31 mouse cellular contexts compared by ENCODE assay signal in the genomic region with DNA sequence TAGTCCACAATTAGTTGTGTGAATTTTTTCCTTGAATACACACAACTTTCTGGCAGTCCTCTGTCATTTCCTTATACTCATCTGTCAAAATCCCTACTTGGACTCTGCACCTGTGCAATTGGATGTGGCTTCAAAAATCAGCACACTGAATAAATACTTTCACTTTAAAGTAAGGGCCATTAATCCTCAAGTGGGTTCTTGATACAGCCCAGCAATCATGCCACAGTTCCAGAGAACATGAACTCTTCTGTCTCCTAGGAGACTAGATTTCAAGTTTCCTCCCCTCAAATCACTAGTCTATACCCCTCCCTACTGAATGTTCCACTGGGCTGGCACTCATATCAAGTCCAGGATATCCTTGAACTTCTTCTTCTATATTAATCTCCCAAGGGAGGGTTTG. TPM values are rescaled to one million over a fixed set of nuclear protein-coding genes. Genes with fewer than 3 reads are reported as not detected.
DNase-seq lines count a peak whose midpoint lies in the region; ATAC-seq and TF ChIP-seq lines count a peak whose summit lies in the region.
"Had no signal": no experiment of that assay in that cellular context is flagged by ENCODE, and none has a peak within 500 bp of the region (broad histone marks: within the 10 kb centered on the region; RNA-seq: fewer than 3 reads in every experiment).

No protein-coding gene starts in this region.

- no peak overlapping the region for H3K4me3 ChIP-seq in lung, embryonic 14.5 days (ENCODE audit: low read depth, low read length)
- no peak overlapping the region for H3K4me3 ChIP-seq in lung, adult 2 months (replicated peaks; ENCODE audit: extremely low read depth, low read depth, low read length)
- H3K4me3 ChIP-seq in lung, embryonic 16.5 days (ENCODE audit: low read length): no peak overlapping the region
- H3K4me3 ChIP-seq: embryonic facial prominence, embryonic 13.5 days; embryonic facial prominence, embryonic 15.5 days; erythroblast, embryonic 14.5 days; forebrain, embryonic 10.5 days; forebrain, embryonic 12.5 days had no signal

- H3K4me1 ChIP-seq in lung, embryonic 14.5 days (ENCODE audit: insufficient read depth): no peaks in the 10 kb centered on the region
- no peaks in the 10 kb centered on the region; the same call in 1 of the 2 replicates for H3K4me1 ChIP-seq in lung, adult 2 months (ENCODE audit: control insufficient read depth, insufficient read depth, low read length)
- H3K4me1 ChIP-seq in lung, embryonic 16.5 days (replicated peaks; ENCODE audit: control insufficient read depth, insufficient read depth, low read length): no peaks in the 10 kb centered on the region
- H3K4me1 ChIP-seq: embryonic facial prominence, embryonic 15.5 days had no signal

- H3K4me2 ChIP-seq in lung, embryonic 14.5 days: no peak overlapping the region
- no peak overlapping the region for H3K4me2 ChIP-seq in lung, embryonic 16.5 days (ENCODE audit: low read depth, low read length)
- H3K4me2 ChIP-seq: embryonic facial prominence, embryonic 13.5 days; embryonic facial prominence, embryonic 15.5 days; forebrain, embryonic 12.5 days had no signal

- no peaks in the 10 kb centered on the region for H3K9me3 ChIP-seq in lung, embryonic 14.5 days (ENCODE audit: low read depth, low read length)
- no peaks in the 10 kb centered on the region for H3K9me3 ChIP-seq in lung, embryonic 16.5 days (ENCODE audit: control insufficient read depth, low read length)
- H3K9me3 ChIP-seq: embryonic facial prominence, embryonic 13.5 days; embryonic facial prominence, embryonic 15.5 days; forebrain, embryonic 10.5 days; forebrain, embryonic 12.5 days; G1E had no signal

- H3K27ac ChIP-seq in lung, embryonic 14.5 days (ENCODE audit: low read depth): no peak overlapping the region
- no peak overlapping the region for H3K27ac ChIP-seq in lung, embryonic 16.5 days (ENCODE audit: low read length)
- H3K27ac ChIP-seq: embryonic facial prominence, embryonic 13.5 days; embryonic facial prominence, embryonic 15.5 days; forebrain, embryonic 10.5 days; forebrain, embryonic 12.5 days had no signal

- TF ChIP-seq CTCF in lung, embryonic 14.5 days (IDR thresholded peaks at IDR 0.05; ENCODE audit: low read depth): no peak
- TF ChIP-seq CTCF in lung, adult 2 months (IDR thresholded peaks at IDR 0.05; ENCODE audit: insufficient read depth, low read length): no peak

- no peak for ATAC-seq in lung, embryonic 14.5 days (ENCODE audit: insufficient read depth)
- peak; percentile 47 for ATAC-seq in lung, embryonic 16.5 days (ENCODE audit: low read depth)
- ATAC-seq: activated CD4-positive, CD25-positive, alpha-beta regulatory T cell, adult 4 months; CD4-positive, CD25-positive, alpha-beta regulatory T cell, adult 4 months; forebrain, embryonic 14.5 days; forebrain, embryonic 16.5 days; Patski had no signal

- no peak for TF ChIP-seq POLR2A in lung, adult 2 months (IDR thresholded peaks at IDR 0.05; ENCODE audit: borderline replicate concordance, extremely low read depth, low read depth, low read length)

- no peaks in the 10 kb centered on the region for H3K27me3 ChIP-seq in lung, embryonic 14.5 days (ENCODE audit: insufficient read depth, low read length)
- no peaks in the 10 kb centered on the region for H3K27me3 ChIP-seq in lung, embryonic 16.5 days (ENCODE audit: control insufficient read depth, insufficient read depth, low read depth, low read length)
- H3K27me3 ChIP-seq: CH12.LX; embryonic facial prominence, embryonic 15.5 days had no signal

- DNase-seq in lung, embryonic 14.5 days: peak; percentile 7
- DNase-seq in lung, adult 2 months: no peak
- DNase-seq in lung, postnatal 4 days: no peak
- DNase-seq in lung, postnatal 25 days (ENCODE audit: low spot score): peak; percentile 66
- no peak for DNase-seq in adrenal gland, postnatal 25 days
- DNase-seq: adrenal gland, adult 8-10 months; adrenal gland, postnatal 14 days; B cell, adult 2 months; cerebellum, adult 11 months; cerebellum, adult 18-20 months; cerebellum, adult 8-10 months; cerebellum, adult 9-11 months; cerebellum, postnatal 14 days; cerebellum, postnatal 36 days; embryo, embryonic 11 days had no signal

- no peaks in the 10 kb centered on the region for H3K36me3 ChIP-seq in lung, embryonic 14.5 days (ENCODE audit: insufficient read depth)
- no peaks in the 10 kb centered on the region for H3K36me3 ChIP-seq in lung, embryonic 16.5 days (ENCODE audit: control insufficient read depth, insufficient read depth, low read length)
- H3K36me3 ChIP-seq: embryonic facial prominence, embryonic 13.5 days; embryonic facial prominence, embryonic 15.5 days; forebrain, embryonic 10.5 days; forebrain, embryonic 12.5 days; G1E had no signal

- H3K9ac ChIP-seq in lung, embryonic 14.5 days: no peak overlapping the region
- H3K9ac ChIP-seq in lung, embryonic 16.5 days (ENCODE audit: low read length): no peak overlapping the region
- H3K9ac ChIP-seq: embryonic facial prominence, embryonic 13.5 days; embryonic facial prominence, embryonic 15.5 days; forebrain, embryonic 12.5 days had no signal

RNA-seq across cellular contexts. Expression of a gene that starts 4.1 kb away (rescaled TPM):
- polyA plus RNA-seq in lung, embryonic 14.5 days (2014; fragmentation: Nextera tagmentation; extraction: Ambion mirVana): 18.9 and 21.2 TPM in 2 replicates
- 21.3 and 29.2 TPM in 2 replicates for polyA plus RNA-seq in lung, adult 2 months (2012; rRNA removed)
- polyA plus RNA-seq in lung, embryonic 16.5 days (2015; fragmentation: Nextera tagmentation; extraction: Ambion mirVana): 34.4 and 35.2 TPM in 2 replicates
- total RNA-seq in adrenal gland, postnatal 25 days (2021): 12.3 and 15.7 TPM in 2 replicates
- total RNA-seq: CH12.LX; common myeloid progenitor, adult 5-6 weeks had no signal
- polyA plus RNA-seq: activated CD4-positive, CD25-positive, alpha-beta regulatory T cell, adult 4 months; CD4-positive, CD25-positive, alpha-beta regulatory T cell, adult 4 months; erythroblast, embryonic 14.5 days; G1E had no signal

RNA-seq across cellular contexts. Expression of a gene that starts 14.4 kb away (rescaled TPM):
- polyA plus RNA-seq in lung, embryonic 14.5 days (2014; fragmentation: Nextera tagmentation; extraction: Ambion mirVana): 0.38 TPM in 1 of 2 replicates, not detected in the other
- not detected in 2 replicates for polyA plus RNA-seq in lung, adult 2 months (2012; rRNA removed)
- 0.16 TPM in 1 of 2 replicates, not detected in the other for polyA plus RNA-seq in lung, embryonic 16.5 days (2015; fragmentation: Nextera tagmentation; extraction: Ambion mirVana)
- not detected in 2 replicates for total RNA-seq in adrenal gland, postnatal 25 days (2021)
- total RNA-seq: adrenal gland, adult 18-20 months; adrenal gland, postnatal 14 days; CH12.LX; common myeloid progenitor, adult 5-6 weeks; G1E had no signal
- polyA plus RNA-seq: activated CD4-positive, CD25-positive, alpha-beta regulatory T cell, adult 4 months; CD4-positive, CD25-positive, alpha-beta regulatory T cell, adult 4 months; embryonic facial prominence, embryonic 11.5 days; embryonic facial prominence, embryonic 13.5 days; embryonic facial prominence, embryonic 15.5 days; erythroblast, embryonic 14.5 days; forebrain, embryonic 10.5 days; forebrain, embryonic 12.5 days; forebrain, embryonic 14.5 days; forebrain, embryonic 16.5 days; G1E; Patski had no signal

RNA-seq across cellular contexts. Expression of a gene that starts 33.3 kb away (rescaled TPM):
- polyA plus RNA-seq in lung, embryonic 14.5 days (2014; fragmentation: Nextera tagmentation; extraction: Ambion mirVana): 0.12 and 0.34 TPM in 2 replicates
- polyA plus RNA-seq in lung, adult 2 months (2012; rRNA removed): 0.53 and 0.87 TPM in 2 replicates
- polyA plus RNA-seq in lung, embryonic 16.5 days (2015; fragmentation: Nextera tagmentation; extraction: Ambion mirVana): 0.39 and 0.55 TPM in 2 replicates
- total RNA-seq in adrenal gland, postnatal 25 days (2021): 0.15 TPM in 1 of 2 replicates, not detected in the other
- total RNA-seq: adrenal gland, adult 18-20 months; CH12.LX; common myeloid progenitor, adult 5-6 weeks had no signal
- polyA plus RNA-seq: activated CD4-positive, CD25-positive, alpha-beta regulatory T cell, adult 4 months; CD4-positive, CD25-positive, alpha-beta regulatory T cell, adult 4 months; erythroblast, embryonic 14.5 days; forebrain, embryonic 14.5 days; G1E; Patski had no signal

RNA-seq across cellular contexts. Expression of a gene that starts 37.6 kb away (rescaled TPM):
- polyA plus RNA-seq in lung, embryonic 14.5 days (2014; fragmentation: Nextera tagmentation; extraction: Ambion mirVana): 0.25 and 0.28 TPM in 2 replicates
- 0.14 and 0.19 TPM in 2 replicates for polyA plus RNA-seq in lung, adult 2 months (2012; rRNA removed)
- 0.09 TPM in 1 of 2 replicates, not detected in the other for polyA plus RNA-seq in lung, embryonic 16.5 days (2015; fragmentation: Nextera tagmentation; extraction: Ambion mirVana)
- 0.55 and 0.67 TPM in 2 replicates for total RNA-seq in adrenal gland, postnatal 25 days (2021)
- total RNA-seq: common myeloid progenitor, adult 5-6 weeks had no signal
- polyA plus RNA-seq: embryonic facial prominence, embryonic 13.5 days; erythroblast, embryonic 14.5 days; forebrain, embryonic 10.5 days; G1E had no signal

Comparison
In these comparisons a context has a peak if more than half of its experiments do, and no peak if none do; other contexts are left out.
1. DNase-seq: peak in lung, embryonic 14.5 days (single experiment) and lung, postnatal 25 days (single experiment); none in lung, adult 2 months (single experiment), lung, postnatal 4 days (0 of 2) and adrenal gland, postnatal 25 days (single experiment).